22 mouse cellular contexts compared by ENCODE assay signal in the genomic region with DNA sequence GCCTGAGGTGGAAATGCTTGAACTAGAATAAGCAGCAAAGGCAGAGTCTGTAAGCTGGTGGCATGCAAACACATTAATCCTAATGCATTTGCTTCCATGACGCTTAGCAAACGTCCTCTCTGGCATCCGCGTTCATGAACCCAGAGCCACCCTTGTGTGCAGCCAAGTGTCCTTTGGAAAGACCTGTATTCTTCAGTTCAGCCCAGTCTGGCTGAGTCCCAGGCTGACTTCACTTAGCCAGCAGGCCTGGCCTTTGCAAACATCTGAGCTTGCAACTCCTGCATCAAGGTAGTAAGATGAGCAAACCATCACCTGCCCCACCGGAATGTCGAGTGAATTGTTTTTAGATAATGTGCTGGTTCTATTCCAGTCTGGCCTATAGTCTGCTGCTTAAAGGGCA.
DNase-seq lines count a peak whose midpoint lies in the region; ATAC-seq and TF ChIP-seq lines count a peak whose summit lies in the region.
"Had no signal": no experiment of that assay in that cellular context is flagged by ENCODE, and none has a peak within 500 bp of the region (broad histone marks: within the 10 kb centered on the region; RNA-seq: fewer than 3 reads in every experiment).

No protein-coding gene starts in this region.

- H3K27me3 ChIP-seq in forebrain, embryonic 11.5 days (ENCODE audit: control insufficient read depth, insufficient read depth, low read length) = no peaks in the 10 kb centered on the region
- no peaks in the 10 kb centered on the region for H3K27me3 ChIP-seq in forebrain, embryonic 12.5 days
- H3K27me3 ChIP-seq in spleen, adult 2 months (ENCODE audit: control insufficient read depth, insufficient read depth, low read length) = no peaks in the 10 kb centered on the region
- H3K27me3 ChIP-seq: embryonic facial prominence, embryonic 12.5 days; embryonic facial prominence, embryonic 15.5 days; forebrain, embryonic 13.5 days; heart, embryonic 13.5 days had no signal

- no peak overlapping the region for H3K4me3 ChIP-seq in forebrain, embryonic 11.5 days (ENCODE audit: low read depth, low read length)
- H3K4me3 ChIP-seq in forebrain, embryonic 12.5 days (replicated peaks) = no peak overlapping the region
- no peak overlapping the region for H3K4me3 ChIP-seq in spleen, adult 2 months (ENCODE audit: extremely low read depth, insufficient read depth, insufficient read length)
- H3K4me3 ChIP-seq: embryonic facial prominence, embryonic 12.5 days; embryonic facial prominence, embryonic 15.5 days; forebrain, embryonic 13.5 days; heart, adult 2 months; heart, embryonic 10.5 days; heart, embryonic 13.5 days had no signal

- 94% methylated on average over 6 of the region's 6 CpGs for WGBS in forebrain, embryonic 11.5 days
- 97% methylated on average over 6 of the region's 6 CpGs for WGBS in forebrain, embryonic 12.5 days
- 95% methylated on average over 6 of the region's 6 CpGs for WGBS in spleen, adult 2 months

- no peak overlapping the region for H3K27ac ChIP-seq in forebrain, embryonic 11.5 days (ENCODE audit: low read depth, low read length)
- no peak overlapping the region for H3K27ac ChIP-seq in forebrain, embryonic 12.5 days
- H3K27ac ChIP-seq in spleen, adult 2 months (ENCODE audit: insufficient read depth, low read length) = peak overlapping the region; percentile 26; the same call in 1 of the 2 replicates
- H3K27ac ChIP-seq: embryonic facial prominence, embryonic 12.5 days; embryonic facial prominence, embryonic 15.5 days; forebrain, embryonic 13.5 days; heart, adult 2 months; heart, embryonic 10.5 days; heart, embryonic 13.5 days; hindbrain, embryonic 14.5 days; hindbrain, postnatal 0 days had no signal

- H3K4me1 ChIP-seq in forebrain, embryonic 11.5 days (replicated peaks; ENCODE audit: control insufficient read depth, insufficient read depth, low read length) = no peaks in the 10 kb centered on the region
- H3K4me1 ChIP-seq in forebrain, embryonic 12.5 days = no peaks in the 10 kb centered on the region
- peaks cover 14% of the 10 kb centered on the region for H3K4me1 ChIP-seq in spleen, adult 2 months (ENCODE audit: control insufficient read depth, insufficient read depth, insufficient read length)
- H3K4me1 ChIP-seq: embryonic facial prominence, embryonic 12.5 days; embryonic facial prominence, embryonic 15.5 days; forebrain, embryonic 13.5 days; heart, embryonic 13.5 days had no signal

- no peaks in the 10 kb centered on the region for H3K36me3 ChIP-seq in forebrain, embryonic 11.5 days (ENCODE audit: control insufficient read depth, insufficient read depth, low read length)
- no peaks in the 10 kb centered on the region for H3K36me3 ChIP-seq in forebrain, embryonic 12.5 days (replicated peaks)
- 0 out of 2 replicates have a peak, but pooled peaks cover 2% of the 10 kb centered on the region for H3K36me3 ChIP-seq in spleen, adult 2 months (ENCODE audit: control insufficient read depth, insufficient read depth, low read length)
- H3K36me3 ChIP-seq: embryonic facial prominence, embryonic 12.5 days; embryonic facial prominence, embryonic 15.5 days; heart, embryonic 10.5 days; heart, embryonic 13.5 days had no signal

- no peak overlapping the region for H3K9ac ChIP-seq in forebrain, embryonic 11.5 days (ENCODE audit: low read length)
- no peak overlapping the region for H3K9ac ChIP-seq in forebrain, embryonic 12.5 days
- H3K9ac ChIP-seq: embryonic facial prominence, embryonic 12.5 days; embryonic facial prominence, embryonic 15.5 days; forebrain, embryonic 13.5 days; heart, embryonic 13.5 days; hindbrain, embryonic 14.5 days had no signal

- H3K4me2 ChIP-seq in forebrain, embryonic 11.5 days (ENCODE audit: low read depth, low read length, severe bottlenecking) = no peak overlapping the region
- H3K4me2 ChIP-seq in forebrain, embryonic 12.5 days = no peak overlapping the region
- H3K4me2 ChIP-seq: embryonic facial prominence, embryonic 12.5 days; embryonic facial prominence, embryonic 15.5 days; forebrain, embryonic 13.5 days; heart, embryonic 13.5 days; hindbrain, embryonic 14.5 days had no signal

- no peaks in the 10 kb centered on the region for H3K9me3 ChIP-seq in forebrain, embryonic 11.5 days (ENCODE audit: control insufficient read depth, low read length)
- H3K9me3 ChIP-seq in forebrain, embryonic 12.5 days = no peaks in the 10 kb centered on the region
- H3K9me3 ChIP-seq: embryonic facial prominence, embryonic 12.5 days; embryonic facial prominence, embryonic 15.5 days; forebrain, embryonic 13.5 days; heart, embryonic 10.5 days; heart, embryonic 13.5 days had no signal

- TF ChIP-seq POLR2A in spleen, adult 2 months (IDR thresholded peaks at IDR 0.05; ENCODE audit: low read depth, low read length) = no peak

- ATAC-seq in forebrain, embryonic 11.5 days (replicated peaks; ENCODE audit: low FRiP score) = no peak
- ATAC-seq in forebrain, embryonic 12.5 days (ENCODE audit: low FRiP score) = no peak
- ATAC-seq: forebrain, embryonic 13.5 days; forebrain, embryonic 16.5 days; hindbrain, postnatal 0 days had no signal

- TF ChIP-seq CTCF in spleen, adult 2 months (IDR thresholded peaks at IDR 0.05; ENCODE audit: extremely low read depth, insufficient read depth, insufficient read length, insufficient replicate concordance) = no peak

- peak; percentile 39 for DNase-seq in forebrain, embryonic 11.5 days (ENCODE audit: low spot score)
- DNase-seq in spleen, adult 2 months (ENCODE audit: low read depth in 1 of 2, low spot score in 2 of 2) = no peak
- DNase-seq in spleen, postnatal 14 days (ENCODE audit: low spot score in 2 of 2) = no peak
- DNase-seq in brain, adult 2 months (ENCODE audit: low read depth, low spot score) = peak; percentile 50
- no peak for DNase-seq in urinary bladder, adult 2 months (ENCODE audit: low spot score)
- DNase-seq: adrenal gland, adult 2 months; adrenal gland, postnatal 14 days; cerebellum, adult 8-10 months; gastrocnemius, postnatal 10 days; gastrocnemius, postnatal 36 days; heart, adult 2 months; heart, postnatal 14 days; heart, postnatal 4 days had no signal

Comparison
In these comparisons a context has a peak if more than half of its experiments do, and no peak if none do; other contexts are left out.
1. DNase-seq: peak in forebrain, embryonic 11.5 days (single experiment) and brain, adult 2 months (single experiment); none in spleen, adult 2 months (0 of 2), spleen, postnatal 14 days (0 of 2) and urinary bladder, adult 2 months (single experiment).